Mouse (Mus musculus) spleen, postnatal 10 days (tissue): ENCODE measurements around the gene Kmo.
A peak's percentile ranks its signal among the peaks of the same experiment; 100 is the strongest.

Experiments used
- DNase-seq, 2 experiments: peaks; one replicate each; pipeline ENCODE4 v3.0.0; 2021 to 2022; ENCODE audit warnings: low spot score in 2 of 2

The Kmo gene

DNA sequence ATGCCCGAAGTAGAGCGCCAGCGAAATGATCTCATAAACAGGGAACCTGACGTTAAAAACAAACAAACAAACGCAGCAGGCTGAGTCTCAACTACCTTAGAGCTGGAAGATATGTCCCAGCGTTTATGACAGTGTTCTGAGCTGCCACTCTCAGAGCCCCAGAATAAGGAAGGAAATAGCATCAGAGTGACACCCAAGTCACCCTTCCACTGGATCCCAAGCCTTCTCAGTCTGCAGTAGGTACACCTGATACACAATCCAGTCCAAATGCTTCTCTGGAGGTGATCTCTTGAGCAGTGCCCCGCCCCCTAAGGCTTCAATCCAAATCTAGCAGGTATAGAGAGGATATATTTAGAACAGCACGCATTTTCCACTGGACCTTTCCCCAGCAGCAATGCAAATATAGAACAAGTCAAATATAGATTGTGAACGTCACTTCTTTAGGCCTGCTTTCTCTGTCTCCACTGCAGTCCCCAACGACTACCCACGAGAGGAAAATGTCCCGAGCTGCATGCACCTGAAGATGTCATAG, 73.3 kb downstream of the Kmo start:
- peak; percentile 11 to 20 for DNase-seq

DNA sequence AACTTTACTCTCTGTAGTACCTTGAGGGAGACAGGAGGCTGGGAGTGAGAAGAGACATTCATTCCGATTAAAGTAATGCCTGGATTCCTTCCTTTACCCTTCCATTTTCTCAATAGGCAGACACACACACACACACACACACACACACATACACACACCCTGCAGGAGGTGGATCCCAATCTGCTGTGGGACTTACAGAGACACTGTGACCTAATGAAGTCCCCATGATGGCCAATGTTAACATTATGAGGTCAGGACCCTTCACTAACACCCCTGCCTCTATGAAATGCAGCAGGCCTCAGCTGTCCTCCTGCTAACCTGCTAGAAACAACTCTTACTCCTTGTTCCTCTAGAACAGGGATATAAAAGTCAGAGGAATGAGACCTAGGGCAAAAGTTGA, 78.1 kb downstream of the Kmo start, which contains the start of gene Wdr64:
Gene Wdr64 (plus strand): TSS at position 301 of the 400 bp plus-strand sequence.
- DNase-seq = no peak

DNA sequence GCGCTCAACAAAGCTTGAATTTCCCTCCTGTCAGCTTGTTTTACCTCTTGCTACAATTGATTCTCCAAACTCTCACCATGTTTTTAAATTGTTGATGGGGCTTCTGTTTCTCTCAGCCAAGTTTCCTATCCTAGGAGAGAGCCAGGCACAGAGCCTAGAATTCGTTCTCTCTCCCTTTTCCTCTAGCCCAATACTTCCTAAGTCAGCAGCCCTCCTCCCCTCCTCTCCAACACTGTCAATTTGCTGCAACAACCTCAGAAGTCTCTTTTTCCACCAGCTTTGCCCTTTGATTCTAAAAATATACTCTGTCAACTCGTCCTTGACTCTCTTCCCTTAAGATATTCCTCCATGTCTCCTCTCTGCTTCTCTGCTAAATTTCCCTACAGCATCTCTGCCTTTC, 79.2 kb downstream of the Kmo start:
- no peak for DNase-seq

DNA sequence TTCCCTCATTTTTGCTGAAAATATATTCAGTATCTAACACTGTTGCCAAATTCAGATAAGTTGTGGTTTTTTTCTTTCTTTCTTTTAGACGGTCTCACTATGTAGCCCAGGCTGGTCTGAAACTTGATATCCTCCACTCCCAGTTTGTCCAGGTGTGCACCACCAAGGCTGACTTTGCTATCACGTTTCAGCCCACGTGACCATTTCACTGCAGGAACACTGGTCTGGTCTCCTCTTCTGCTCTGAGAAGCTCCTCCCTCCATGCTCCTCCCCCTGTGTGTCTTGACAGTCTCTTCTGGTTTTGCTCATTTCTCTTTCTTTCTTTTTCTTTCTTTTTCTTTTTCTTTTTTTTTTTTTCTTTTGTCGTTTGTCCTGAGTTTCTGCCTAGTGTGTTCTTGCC, 79.6 kb downstream of the Kmo start:
- no peak for DNase-seq

DNA sequence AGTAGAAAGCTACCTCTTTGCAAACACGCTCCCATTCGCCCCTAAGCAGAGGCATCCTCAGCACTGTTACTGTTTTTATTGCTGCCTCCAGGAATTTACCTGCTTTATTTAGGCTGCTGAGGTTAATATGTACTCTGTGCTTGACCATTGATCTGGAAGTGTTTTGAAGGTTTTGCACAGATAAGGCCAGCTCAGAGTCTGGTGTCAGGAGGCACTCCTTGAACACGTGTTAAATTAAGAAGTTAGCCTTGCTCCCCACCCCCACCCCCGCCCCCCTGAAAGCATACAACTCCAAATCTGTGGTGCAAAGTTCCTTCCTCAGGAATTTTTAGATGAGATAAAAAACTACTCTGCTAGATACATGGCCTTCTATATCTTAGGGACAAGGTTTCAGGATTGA, 81.0 kb downstream of the Kmo start:
- DNase-seq = no peak

DNA sequence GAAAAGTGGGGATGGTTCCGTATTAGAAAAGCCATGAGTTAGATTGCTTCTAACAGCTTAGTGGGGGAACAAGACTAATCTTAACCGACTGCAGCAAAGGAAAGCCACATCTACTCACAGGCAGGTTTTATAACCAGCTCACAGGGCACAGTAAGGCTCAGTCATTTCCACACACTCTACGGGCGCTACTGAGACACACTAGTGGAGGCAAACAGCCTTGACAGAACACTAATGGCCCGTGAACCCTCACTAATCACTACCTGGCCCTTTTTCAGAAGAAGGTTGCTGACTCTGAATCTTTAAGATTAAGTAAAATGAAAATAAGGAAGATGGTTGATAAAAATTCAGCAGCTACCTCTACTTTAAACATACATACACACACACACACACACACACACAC, 87.4 kb downstream of the Kmo start:
- no peak for DNase-seq

DNA sequence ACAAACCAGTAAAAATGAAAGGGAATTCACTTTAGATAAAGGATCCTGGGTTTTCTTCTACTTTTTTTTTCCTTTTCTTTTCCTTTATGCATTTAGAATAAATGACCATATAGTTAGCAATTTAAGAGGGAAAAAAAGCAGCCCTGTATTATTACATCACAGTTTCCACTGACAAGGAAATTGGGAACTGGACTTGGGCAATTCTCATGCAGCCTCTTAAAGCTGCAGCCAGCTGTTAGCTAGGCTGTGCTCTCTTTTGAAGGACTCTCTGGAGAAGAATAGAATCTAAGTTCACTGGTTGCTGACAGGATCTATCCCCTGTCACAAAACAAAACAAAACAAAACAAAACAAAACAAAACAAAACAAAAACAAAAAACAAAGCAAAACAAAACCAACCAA, 87.8 kb downstream of the Kmo start:
- no peak for DNase-seq
